Mouse (Mus musculus) megakaryocyte progenitor cell, adult 5-6 weeks (primary cell): Measurements from ENCODE around the gene Desi2. TPM values are rescaled to one million over a fixed set of nuclear protein-coding genes. Genes with fewer than 3 reads are reported as not detected.
"Not testable (repeated sequence)": the region's sequence is repeated elsewhere in the genome, so short reads cannot be mapped to it uniquely, and the experiment has no call there.

Experiments used
- ATAC-seq: replicated peaks from 2 replicates; pipeline ENCODE4 v1.8.0; 2016; ENCODE audit warnings: mild to moderate bottlenecking, moderate TSS enrichment, inconsistent platforms; ENCODE audit not compliant: poor library complexity
- total RNA-seq, 2 experiments: library from RNA; stranded (forward) in 1 of 2; stranded (reverse) in 1 of 2; fragments of 157-497, 149-512 nt in 1 of 2; fragments of 200-1000 nt in 1 of 2; gene quantifications; 2 replicates each; pipeline versions ENCODE4 v1.2.3 to v1.2.4; 2015 to 2017

Gene Desi2
- 12.0 and 17.3 TPM in 2 replicates for total RNA-seq (2015)
- 11.5 and 16.5 TPM in 2 replicates for total RNA-seq (2017)

GRCm38 (mm10) chr1:178187216-178187791 is at the start of gene Desi2:
Desi2 (plus strand) TSS chr1:178187417.
- peak; percentile 91 for ATAC-seq

- peak; percentile 88 for ATAC-seq
Observed at GRCm38 (mm10) chr1:178146513-178146912, 40.7 kb upstream of the Desi2 start.

GRCm38 (mm10) chr1:178146915-178147314 is 40.3 kb upstream of the Desi2 start:
- ATAC-seq = not testable (repeated sequence)

- ATAC-seq = no peak
Observed at GRCm38 (mm10) chr1:178182251-178182650, 5.0 kb upstream of the Desi2 start.

- no peak for ATAC-seq
Observed at GRCm38 (mm10) chr1:178185591-178185990, 1.6 kb upstream of the Desi2 start.

- ATAC-seq = peak; percentile 21
Observed at GRCm38 (mm10) chr1:178187810-178188209, 593 bp downstream of the Desi2 start.

- no peak for ATAC-seq
Observed at GRCm38 (mm10) chr1:178188386-178188785, 1.2 kb downstream of the Desi2 start.

- no peak for ATAC-seq
Observed at GRCm38 (mm10) chr1:178205701-178206325, 18.6 kb downstream of the Desi2 start.

- ATAC-seq = not testable (repeated sequence)
Observed at GRCm38 (mm10) chr1:178207856-178208255, 20.6 kb downstream of the Desi2 start.

- ATAC-seq = no peak
Observed at GRCm38 (mm10) chr1:178209966-178210365, 22.7 kb downstream of the Desi2 start.

GRCm38 (mm10) chr1:178217157-178217556 is 29.9 kb downstream of the Desi2 start:
- ATAC-seq = no peak

- no peak for ATAC-seq
Observed at GRCm38 (mm10) chr1:178218305-178218704, 31.1 kb downstream of the Desi2 start.

GRCm38 (mm10) chr1:178219166-178220077 is 32.2 kb downstream of the Desi2 start:
- no peak for ATAC-seq

GRCm38 (mm10) chr1:178228888-178229287 is 41.7 kb downstream of the Desi2 start:
- not testable (repeated sequence) for ATAC-seq

GRCm38 (mm10) chr1:178234109-178234508 is 46.9 kb downstream of the Desi2 start:
- peak; percentile 57; the same call in 1 of the 2 replicates for ATAC-seq

GRCm38 (mm10) chr1:178235919-178236466 is 48.8 kb downstream of the Desi2 start:
- no peak for ATAC-seq

- no peak for ATAC-seq
Observed at GRCm38 (mm10) chr1:178238676-178239075, 51.5 kb downstream of the Desi2 start.

- ATAC-seq = peak; percentile 87
Observed at GRCm38 (mm10) chr1:178241884-178242508, 54.8 kb downstream of the Desi2 start.

GRCm38 (mm10) chr1:178248107-178248820 is 61.0 kb downstream of the Desi2 start:
- peak; percentile 42 for ATAC-seq

GRCm38 (mm10) chr1:178254598-178254997 is 67.4 kb downstream of the Desi2 start:
- no peak for ATAC-seq
